Mouse (Mus musculus) myocyte (in vitro differentiated cells): ENCODE results near the gene Hhat.

ENCODE experiments used
- E2F4 ChIP-seq: IDR thresholded peaks from one replicate; pipeline ENCODE4 v1.6.1; 2011; ENCODE audit warnings: mild to moderate bottlenecking, control low read depth, moderate library complexity; ENCODE audit not compliant: insufficient read depth
- MYOG ChIP-seq, 3 experiments: IDR thresholded peaks; one replicate each; pipeline ENCODE4 v1.6.1; 2011; ENCODE audit warnings: control low read depth in 2 of 3, low read depth in 2 of 3, mild to moderate bottlenecking in 2 of 3; ENCODE audit not compliant: insufficient read length in 2 of 3, control insufficient read depth in 1 of 3, insufficient read depth in 1 of 3
- POLR2A ChIP-seq: IDR thresholded peaks from one replicate; pipeline ENCODE4 v1.6.1; 2011; ENCODE audit warnings: low read depth, mild to moderate bottlenecking, control low read depth, moderate library complexity; ENCODE audit not compliant: insufficient read length
- SRF ChIP-seq: IDR thresholded peaks from one replicate; pipeline ENCODE4 v1.6.1; 2011; ENCODE audit warnings: low read depth; ENCODE audit not compliant: control insufficient read depth, insufficient read length
- TCF12 ChIP-seq: IDR thresholded peaks from one replicate; pipeline ENCODE4 v1.6.1; 2011; ENCODE audit warnings: mild to moderate bottlenecking, control low read depth; ENCODE audit not compliant: poor library complexity, insufficient read depth, severe bottlenecking
- TCF3 ChIP-seq: IDR thresholded peaks from one replicate; pipeline ENCODE4 v1.6.1; 2011; ENCODE audit warnings: low read depth, control low read depth; ENCODE audit not compliant: insufficient read length
- USF1 ChIP-seq: IDR thresholded peaks from one replicate; pipeline ENCODE4 v1.6.1; 2011; ENCODE audit warnings: low read depth, mild to moderate bottlenecking, control low read depth, moderate library complexity

- no peak for TF ChIP-seq POLR2A
- no peak for TF ChIP-seq TCF3
- TF ChIP-seq MYOG (IDR thresholded peaks at IDR 0.05; ENCODE audit: control insufficient read depth in 1 of 3, insufficient read depth in 1 of 3, insufficient read length in 2 of 3, low read depth in 2 of 3) = peak in 1 of 3 experiments; percentile 7
- no peak for TF ChIP-seq USF1
- no peak for TF ChIP-seq TCF12
- TF ChIP-seq E2F4 = no peak
- TF ChIP-seq SRF = no peak
Measured at GRCm38 (mm10) chr1:192544091-192544490, 226.9 kb downstream of the Hhat start.
